Mouse (Mus musculus) liver, postnatal 0 days (tissue): ENCODE results near the gene Arcn1. TPM values are rescaled to one million over a fixed set of nuclear protein-coding genes. Genes with fewer than 3 reads are reported as not detected.
"Not testable (repeated sequence)": the region's sequence is repeated elsewhere in the genome, so short reads cannot be mapped to it uniquely, and the experiment has no call there.

Experiments
- ATAC-seq: fragments of 200-750 bp; cut with Nextera tagmentation; 2 replicates; pipeline ENCODE4 v1.8.0; 2017; ENCODE audit warnings: mild to moderate bottlenecking, moderate library complexity
- DNase-seq: peaks from one replicate; pipeline ENCODE4 v3.0.0-alpha.2; 2016
- H3K27ac ChIP-seq: fragments of 300-500 bp; sonication (generic); 2 replicates; pipeline ENCODE4 v1.5.1; 2014; ENCODE audit warnings: antibody characterized with exemption, moderate library complexity, mild to moderate bottlenecking, low read depth
- H3K27me3 ChIP-seq: fragments of 300-500 bp; sonication (generic); 2 replicates; pipeline ENCODE4 v1.6.1; 2014; ENCODE audit warnings: low read length, control low read depth, mixed read lengths; ENCODE audit not compliant: insufficient read depth
- H3K36me3 ChIP-seq: fragments of 300-500 bp; sonication (generic); replicated peaks from 2 replicates; pipeline ENCODE4 v1.6.1; 2014; ENCODE audit warnings: mild to moderate bottlenecking, control low read depth, low read length, moderate library complexity, mixed read lengths; ENCODE audit not compliant: insufficient read depth
- H3K4me1 ChIP-seq: fragments of 300-500 bp; sonication (generic); 2 replicates; pipeline ENCODE4 v1.6.1; 2014; ENCODE audit warnings: antibody characterized with exemption, mild to moderate bottlenecking, control low read depth; ENCODE audit not compliant: insufficient read depth
- H3K4me2 ChIP-seq: fragments of 300-500 bp; sonication (generic); 2 replicates; pipeline ENCODE4 v1.6.1; 2014; ENCODE audit warnings: low read depth, mild to moderate bottlenecking, low read length, moderate library complexity, mixed read lengths
- H3K4me3 ChIP-seq: fragments of 300-500 bp; sonication (generic); 2 replicates; pipeline ENCODE4 v1.5.1; 2014; ENCODE audit warnings: low read depth, low read length
- H3K9ac ChIP-seq: fragments of 300-500 bp; sonication (generic); replicated peaks from 2 replicates; pipeline ENCODE4 v1.6.1; 2014; ENCODE audit warnings: mild to moderate bottlenecking, moderate library complexity
- H3K9me3 ChIP-seq: fragments of 300-500 bp; sonication (generic); 2 replicates; pipeline ENCODE4 v1.6.1; 2016; ENCODE audit warnings: mild to moderate bottlenecking, control low read depth, low read length, mixed read lengths
- CTCF ChIP-seq: sonication (generic); IDR thresholded peaks from 2 replicates; pipeline ENCODE4 v1.5.1; 2016; ENCODE audit warnings: antibody characterized with exemption, low read depth
- EP300 ChIP-seq: IDR thresholded peaks from 2 replicates; pipeline ENCODE4 v1.6.1; 2016; ENCODE audit warnings: antibody characterized with exemption, low read depth, mild to moderate bottlenecking
- WGBS: fragments of 180-500 bp; shearing (Covaris S2); extraction: QIAGEN DNeasy Blood & Tissue Kit; methylation state at CpG from one replicate; pipeline ENCODE4 v1.1.7; 2014; ENCODE audit not compliant: insufficient replicate concordance; 5-methylcytosine and 5-hydroxymethylcytosine counted together
- polyA plus RNA-seq: library from polyadenylated mRNA; unstranded; fragments of >200 nt; fragmentation: Nextera tagmentation; extraction: Ambion mirVana; gene quantifications from 2 replicates; pipeline ENCODE4 v1.2.1, GENCODE M21; 2015

Arcn1 gene
- polyA plus RNA-seq, 1 experiment from 2014 or later = 58.4 TPM

DNA sequence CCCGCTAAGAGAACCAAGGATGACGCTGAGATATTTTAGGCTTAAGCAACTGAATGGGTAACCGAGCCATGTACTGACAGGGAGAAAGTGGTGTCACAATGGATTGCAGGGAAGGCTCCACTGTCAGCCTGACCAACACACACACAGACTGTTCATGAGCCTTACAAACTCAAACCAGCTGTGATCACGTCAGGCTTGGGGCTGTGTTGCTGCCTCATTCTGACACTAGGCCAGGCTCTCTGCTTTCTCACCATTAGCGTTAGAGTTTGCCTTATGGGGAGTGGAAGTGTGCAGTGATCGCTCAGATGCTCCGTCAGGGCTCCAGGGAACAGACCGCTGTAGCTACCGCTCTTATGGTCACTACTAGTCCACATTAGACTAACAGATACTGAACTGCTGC is 25.2 kb upstream of the Arcn1 start:
- ATAC-seq (no peak), DNase-seq (no peak)
- no peaks in the 10 kb centered on the region for H3K27me3 ChIP-seq
- H3K4me1 ChIP-seq = no peaks in the 10 kb centered on the region
- no peaks in the 10 kb centered on the region for H3K9me3 ChIP-seq
- no peak overlapping the region for H3K4me2 ChIP-seq
- H3K27ac ChIP-seq = no peak overlapping the region
- no peak overlapping the region for H3K4me3 ChIP-seq
- H3K36me3 ChIP-seq = peaks cover 22% of the 10 kb centered on the region
- WGBS = 78% methylated on average over 9 of the region's 9 CpGs
- TF ChIP-seq CTCF (no peak), EP300 (no peak)
- no peak overlapping the region for H3K9ac ChIP-seq

GRCm38 (mm10) chr9:44772750-44773651 is 5.4 kb upstream of the Arcn1 start:
- Histone ChIP-seq H3K4me3 (peak overlapping the region; percentile 80), H3K4me1 (peaks cover 9% of the 10 kb centered on the region), H3K9me3 (no peaks in the 10 kb centered on the region), H3K36me3 (no peaks in the 10 kb centered on the region), H3K4me2 (peak overlapping the region; percentile 95), H3K27me3 (no peaks in the 10 kb centered on the region), H3K9ac (peak overlapping the region; percentile 79), H3K27ac (peak overlapping the region; percentile 84)
- WGBS = under 1% methylated on average over 41 of the region's 41 CpGs
- peak; percentile 87 for TF ChIP-seq EP300
- peak; percentile 96 for TF ChIP-seq CTCF
- DNase-seq = peak; percentile 95
- peak; percentile 100 for ATAC-seq

DNA sequence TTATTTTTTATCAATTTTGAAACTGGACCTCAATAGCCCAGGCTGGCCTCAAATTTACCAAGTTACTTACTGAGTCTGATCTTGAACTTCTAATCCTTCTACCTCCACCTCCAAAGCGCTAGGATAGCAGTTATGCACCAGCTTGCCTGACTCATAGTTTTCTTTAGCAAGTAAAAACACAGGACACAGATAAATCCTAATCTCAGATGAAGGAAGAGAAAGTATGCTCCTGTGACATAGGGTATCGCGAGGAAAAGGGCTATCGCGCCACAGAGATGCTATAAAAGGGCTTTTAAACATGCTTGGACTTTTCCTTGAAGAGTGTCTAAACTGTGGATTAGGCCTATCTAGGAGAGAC is 4.7 kb upstream of the Arcn1 start:
- no peaks in the 10 kb centered on the region for H3K36me3 ChIP-seq
- H3K4me2 ChIP-seq = peak overlapping the region; percentile 42; the same call in 1 of the 2 replicates
- H3K27ac ChIP-seq = peak overlapping the region; percentile 75
- WGBS = 23% methylated on average over 5 of the region's 5 CpGs
- no peaks in the 10 kb centered on the region for H3K27me3 ChIP-seq
- TF ChIP-seq CTCF (no peak), EP300 (no peak)
- no peak for ATAC-seq
- H3K4me3 ChIP-seq = no peak overlapping the region
- H3K9me3 ChIP-seq = no peaks in the 10 kb centered on the region
- no peak for DNase-seq
- H3K9ac ChIP-seq = no peak overlapping the region
- peaks cover 9% of the 10 kb centered on the region for H3K4me1 ChIP-seq

DNA sequence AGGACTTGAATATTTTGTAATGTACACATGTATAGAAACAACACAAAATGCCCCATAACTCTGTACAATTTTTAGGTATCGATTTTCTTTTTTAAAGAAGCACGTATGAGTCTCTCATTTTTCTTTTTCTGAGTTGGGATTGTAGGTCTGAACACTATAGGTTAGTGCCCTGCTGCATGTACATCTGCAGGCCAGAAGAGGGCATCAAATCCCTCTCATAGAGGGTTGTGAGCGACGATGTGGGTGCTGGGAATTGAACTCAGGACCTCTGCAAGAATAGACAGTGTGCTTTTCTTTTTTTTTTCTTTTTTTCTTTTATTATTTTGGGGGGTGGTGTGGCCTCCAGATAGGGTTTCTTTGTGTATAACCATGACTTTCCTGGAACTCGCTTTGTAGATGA is 3.7 kb upstream of the Arcn1 start:
- DNase-seq (no peak), ATAC-seq (no peak)
- Histone ChIP-seq H3K9ac (no peak overlapping the region), H3K4me2 (no peak overlapping the region), H3K4me1 (peaks cover 10% of the 10 kb centered on the region), H3K27ac (no peak overlapping the region), H3K36me3 (no peaks in the 10 kb centered on the region), H3K9me3 (no peaks in the 10 kb centered on the region), H3K27me3 (no peaks in the 10 kb centered on the region), H3K4me3 (no peak overlapping the region)
- WGBS = 89% methylated on average over 5 of the region's 5 CpGs
- TF ChIP-seq CTCF (no peak), EP300 (no peak)

GRCm38 (mm10) chr9:44768029-44768394 is 367 bp upstream of the Arcn1 start:
- H3K36me3 ChIP-seq, H3K9me3 ChIP-seq, H3K27me3 ChIP-seq, H3K9ac ChIP-seq, DNase-seq, ATAC-seq: not testable (repeated sequence)
- Histone ChIP-seq H3K4me1 (peaks cover 20% of the 10 kb centered on the region), H3K27ac (peak overlapping the region; percentile 41), H3K4me3 (peak overlapping the region; percentile 98), H3K4me2 (peak overlapping the region; percentile 79; the same call in 1 of the 2 replicates)
- 34% methylated on average over 7 of the region's 9 CpGs for WGBS

DNA sequence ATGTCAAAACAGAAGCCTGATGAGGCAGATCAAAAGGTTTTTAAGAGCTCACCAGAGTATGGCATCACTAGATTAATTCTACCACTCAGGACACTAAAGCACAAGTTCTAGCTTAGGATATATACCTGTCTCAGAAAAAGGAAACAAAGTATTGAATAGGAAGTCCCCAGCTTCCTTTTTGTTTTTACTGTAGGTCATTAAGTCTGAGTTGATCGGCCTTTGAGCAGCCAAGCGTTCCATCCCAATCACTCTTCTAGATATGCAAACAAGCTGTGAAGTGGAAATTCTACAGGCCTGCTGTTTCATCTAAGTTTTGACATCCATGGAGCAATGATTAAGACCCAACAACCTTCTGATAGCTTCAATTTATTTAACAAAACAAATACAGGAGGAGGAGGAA is 6.8 kb downstream of the Arcn1 start:
- Histone ChIP-seq H3K27me3 (no peaks in the 10 kb centered on the region), H3K4me1 (peaks cover 23% of the 10 kb centered on the region), H3K4me3 (no peak overlapping the region), H3K9me3 (no peaks in the 10 kb centered on the region), H3K27ac (no peak overlapping the region), H3K36me3 (peaks cover 31% of the 10 kb centered on the region), H3K9ac (no peak overlapping the region), H3K4me2 (no peak overlapping the region)
- DNase-seq = no peak
- 46% methylated on average over 2 of the region's 2 CpGs for WGBS
- TF ChIP-seq CTCF (no peak), EP300 (no peak)
- no peak for ATAC-seq
